ENCODE assay signal across 26 mouse cellular contexts in genomic region chr14:32124261-32124660, GRCm38 (mm10). TPM values are rescaled to one million over a fixed set of nuclear protein-coding genes. Genes with fewer than 3 reads are reported as not detected.
"Had no signal": no experiment of that assay in that cellular context is flagged by ENCODE, and none has a peak within 500 bp of the region (broad histone marks: within the 10 kb centered on the region; RNA-seq: fewer than 3 reads in every experiment).

No protein-coding gene starts in this region.

- H3K9ac ChIP-seq: lung, embryonic 14.5 days; midbrain, embryonic 12.5 days; neural tube, embryonic 13.5 days; neural tube, embryonic 15.5 days had no signal

- H3K4me3 ChIP-seq: midbrain, embryonic 10.5 days; midbrain, embryonic 12.5 days; myocyte; neural tube, embryonic 13.5 days; neural tube, embryonic 15.5 days had no signal

- H3K27ac ChIP-seq: midbrain, embryonic 10.5 days; midbrain, embryonic 12.5 days; neural tube, embryonic 13.5 days; neural tube, embryonic 15.5 days had no signal

- H3K36me3 ChIP-seq: midbrain, embryonic 10.5 days; midbrain, embryonic 12.5 days; neural tube, embryonic 13.5 days; neural tube, embryonic 15.5 days had no signal

- H3K27me3 ChIP-seq: midbrain, embryonic 12.5 days; neural tube, embryonic 13.5 days had no signal

- H3K4me1 ChIP-seq: midbrain, embryonic 10.5 days; midbrain, embryonic 12.5 days; neural tube, embryonic 13.5 days; neural tube, embryonic 15.5 days had no signal

- DNase-seq: lung, embryonic 14.5 days; lung, postnatal 10 days; lung, postnatal 4 days; midbrain, embryonic 14.5 days; retina, postnatal 1 day; right cerebral cortex, adult 18-20 months; right cerebral cortex, postnatal 25 days; right cerebral cortex, postnatal 4 days; spleen, adult 18-20 months; thymus, adult 18-20 months; thymus, postnatal 14 days; thymus, postnatal 36 days had no signal

RNA-seq across cellular contexts. Expression of gene Msmb, which starts 17.6 kb away (rescaled TPM):
- total RNA-seq: megakaryocyte, adult 5-6 weeks; megakaryocyte-erythroid progenitor cell, adult 5-6 weeks had no signal
- polyA plus RNA-seq: lung, embryonic 14.5 days; lung, embryonic 16.5 days; midbrain, embryonic 10.5 days; midbrain, embryonic 12.5 days; midbrain, embryonic 14.5 days; midbrain, embryonic 16.5 days; myocyte; neural tube, embryonic 11.5 days; neural tube, embryonic 13.5 days; neural tube, embryonic 15.5 days; small intestine, adult 2 months; stomach, embryonic 14.5 days; stomach, embryonic 16.5 days; thymus, postnatal 0 days had no signal
